Mouse (Mus musculus) hindbrain, embryonic 10.5 days (tissue): ENCODE data around the gene Nup214. TPM values are rescaled to one million over a fixed set of nuclear protein-coding genes. Genes with fewer than 3 reads are reported as not detected.

Source experiments
- DNase-seq: peaks from one replicate; pipeline ENCODE4 v3.0.0-alpha.2; 2017; ENCODE audit warnings: low spot score
- H3K27ac ChIP-seq: fragments of 300-500 bp; sonication (generic); 2 replicates; pipeline ENCODE4 v1.5.1; 2016; ENCODE audit warnings: mild to moderate bottlenecking, moderate library complexity
- H3K27me3 ChIP-seq: fragments of 300-500 bp; sonication (generic); 2 replicates; pipeline ENCODE4 v1.6.1; 2016; ENCODE audit warnings: mild to moderate bottlenecking; ENCODE audit not compliant: poor library complexity, insufficient read depth, severe bottlenecking
- H3K36me3 ChIP-seq: fragments of 300-500 bp; sonication (generic); 2 replicates; pipeline ENCODE4 v1.6.1; 2016; ENCODE audit warnings: mild to moderate bottlenecking, moderate library complexity
- H3K4me1 ChIP-seq: fragments of 300-500 bp; sonication (generic); replicated peaks from 2 replicates; pipeline ENCODE4 v1.6.1; 2016; ENCODE audit warnings: mild to moderate bottlenecking
- H3K4me3 ChIP-seq: fragments of 300-500 bp; sonication (generic); 2 replicates; pipeline ENCODE4 v1.5.1; 2016; ENCODE audit warnings: mild to moderate bottlenecking, moderate library complexity
- H3K9me3 ChIP-seq: fragments of 300-500 bp; sonication (generic); 2 replicates; pipeline ENCODE4 v1.6.1; 2016; ENCODE audit warnings: mild to moderate bottlenecking, moderate library complexity
- WGBS: fragments of 180-500 bp; shearing (Covaris S2); methylation state at CpG from one replicate; pipeline ENCODE4 v1.1.7; 2016; 5-methylcytosine and 5-hydroxymethylcytosine counted together
- polyA plus RNA-seq: library from polyadenylated mRNA; unstranded; fragments of >200 nt; fragmentation: Nextera tagmentation; extraction: Ambion mirVana; gene quantifications from 2 replicates; pipeline ENCODE4 v1.2.1, GENCODE M21; 2016

The Nup214 gene
- polyA plus RNA-seq, 1 experiment from 2014 or later: 99.3 TPM

DNA sequence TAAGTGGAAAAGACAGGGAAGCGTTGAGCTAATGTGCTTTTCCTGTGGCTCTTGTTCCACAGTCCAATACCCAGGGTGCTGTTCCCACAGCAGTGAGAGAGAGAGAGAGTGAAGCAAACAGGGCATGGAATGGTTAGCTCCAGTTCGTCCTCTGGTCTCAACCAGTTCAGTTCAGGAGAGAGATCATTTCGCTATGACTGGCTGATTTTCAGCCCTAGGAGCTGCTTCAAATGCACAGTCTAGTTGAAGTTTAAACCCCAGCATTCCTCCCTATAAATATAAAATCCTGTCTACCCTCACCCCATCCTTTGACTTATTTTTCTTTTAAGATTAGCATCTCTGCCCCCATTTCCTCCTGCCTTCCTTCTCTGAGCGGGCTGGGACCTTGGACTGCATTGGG is 1.6 kb upstream of the Nup214 start:
- H3K4me1 ChIP-seq: peaks cover 17% of the 10 kb centered on the region
- no peak for DNase-seq
- H3K36me3 ChIP-seq: peaks cover 64% of the 10 kb centered on the region
- 88% methylated on average over 4 of the region's 4 CpGs for WGBS
- H3K9me3 ChIP-seq: no peaks in the 10 kb centered on the region
- H3K4me3 ChIP-seq: no peak overlapping the region
- no peaks in the 10 kb centered on the region for H3K27me3 ChIP-seq
- no peak overlapping the region for H3K27ac ChIP-seq

DNA sequence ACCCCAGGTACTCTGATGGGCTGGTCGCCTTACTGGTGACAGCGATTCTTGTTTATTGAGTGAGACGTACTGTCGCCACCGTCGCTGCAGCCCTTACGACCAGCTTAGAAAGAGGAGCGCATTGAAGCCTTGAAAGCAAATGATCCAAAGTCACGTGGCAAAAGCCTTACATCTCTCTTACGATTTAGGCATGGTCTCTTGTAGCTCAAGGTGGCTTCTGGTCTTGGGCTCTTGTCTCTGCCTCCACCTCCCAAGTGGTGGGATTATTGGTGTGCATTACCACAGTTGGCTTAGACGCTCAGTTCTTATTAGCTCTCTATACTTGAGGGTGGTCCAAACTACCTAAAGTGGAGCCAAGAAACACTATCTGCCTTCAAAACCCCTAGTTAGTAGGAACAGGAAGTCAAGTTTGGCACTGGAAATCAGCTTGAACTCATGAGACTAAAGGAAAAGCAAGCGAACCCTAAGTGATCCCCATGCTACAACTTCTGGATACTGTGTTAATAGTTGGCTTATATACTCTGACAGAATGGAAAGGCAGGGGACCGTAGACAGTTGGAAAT is 654 bp downstream of the Nup214 start:
- WGBS: 11% methylated on average over 13 of the region's 13 CpGs
- H3K27ac ChIP-seq: peak overlapping the region; percentile 93
- peak overlapping the region; percentile 98 for H3K4me3 ChIP-seq
- H3K9me3 ChIP-seq: no peaks in the 10 kb centered on the region
- H3K36me3 ChIP-seq: peaks cover 65% of the 10 kb centered on the region
- no peak for DNase-seq
- peaks cover 17% of the 10 kb centered on the region for H3K4me1 ChIP-seq
- no peaks in the 10 kb centered on the region for H3K27me3 ChIP-seq

DNA sequence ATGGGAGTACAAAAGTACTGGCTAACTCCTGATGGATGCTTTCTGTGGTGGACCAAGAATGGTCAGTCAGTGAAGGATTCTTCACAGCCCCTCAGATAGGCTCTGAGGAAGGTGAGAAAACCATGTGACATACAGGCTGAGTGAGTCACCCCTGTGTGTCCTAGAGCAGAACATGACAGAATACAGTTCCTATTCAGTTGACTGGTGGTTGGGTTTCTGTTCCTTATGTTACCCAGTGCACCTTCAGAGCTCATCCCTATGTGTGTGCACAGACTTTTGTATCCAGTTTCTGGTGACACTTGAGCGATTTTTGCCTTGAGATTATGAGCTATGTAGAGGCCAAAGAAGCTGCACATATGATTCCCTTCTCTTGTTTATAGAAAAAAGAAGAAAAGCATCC is 13.5 kb downstream of the Nup214 start:
- Histone ChIP-seq H3K9me3 (no peaks in the 10 kb centered on the region), H3K27me3 (no peaks in the 10 kb centered on the region), H3K27ac (no peak overlapping the region), H3K36me3 (peaks cover 100% of the 10 kb centered on the region), H3K4me3 (no peak overlapping the region), H3K4me1 (no peaks in the 10 kb centered on the region)
- no peak for DNase-seq
- WGBS: 94% methylated on average over 1 of the region's 1 CpGs

DNA sequence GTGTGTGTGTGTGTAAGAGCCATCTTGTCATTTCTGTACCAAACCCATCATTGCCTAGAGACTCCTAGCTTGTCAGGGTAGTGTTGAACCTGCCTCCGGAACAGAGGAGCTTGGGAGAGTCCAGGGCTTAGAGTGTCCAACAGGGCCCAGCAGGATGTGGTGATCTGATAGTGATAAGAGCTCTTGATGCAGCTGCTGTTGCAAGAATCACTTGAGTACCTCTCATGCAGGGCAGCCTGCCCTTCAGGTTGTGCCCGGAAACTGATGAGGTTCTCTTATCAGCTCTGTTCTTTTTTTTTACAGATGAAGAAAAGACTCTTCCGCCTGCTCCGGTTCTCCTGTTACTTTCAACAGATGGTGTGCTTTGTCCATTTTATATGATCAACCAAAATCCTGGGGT is 16.7 kb downstream of the Nup214 start:
- DNase-seq: no peak
- Histone ChIP-seq H3K36me3 (peaks cover 99% of the 10 kb centered on the region), H3K4me3 (no peak overlapping the region), H3K27me3 (no peaks in the 10 kb centered on the region), H3K9me3 (no peaks in the 10 kb centered on the region), H3K27ac (no peak overlapping the region), H3K4me1 (no peaks in the 10 kb centered on the region)
- 93% methylated on average over 4 of the region's 4 CpGs for WGBS

DNA sequence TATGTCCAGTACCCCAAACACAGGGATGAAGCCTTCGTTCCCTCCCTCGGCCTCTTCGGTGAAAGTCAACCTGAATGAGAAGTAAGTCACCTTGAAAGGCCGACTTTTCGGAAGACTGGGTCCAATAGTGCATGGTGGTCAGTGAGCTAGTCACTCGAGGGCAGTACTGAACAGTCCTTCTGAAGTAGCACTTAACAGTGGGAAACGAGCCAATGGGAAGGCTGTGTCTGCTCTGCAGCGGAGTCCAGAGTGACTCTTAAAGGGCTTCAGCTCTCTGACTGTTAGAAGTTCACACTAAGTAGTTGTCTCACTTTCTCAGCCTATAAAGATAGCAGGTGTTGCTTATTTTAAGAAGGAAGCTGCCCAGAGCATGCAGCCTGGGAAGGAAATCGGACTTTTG is 20.7 kb downstream of the Nup214 start:
- Histone ChIP-seq H3K27ac (no peak overlapping the region), H3K27me3 (no peaks in the 10 kb centered on the region), H3K36me3 (peaks cover 99% of the 10 kb centered on the region), H3K4me3 (no peak overlapping the region), H3K4me1 (no peaks in the 10 kb centered on the region), H3K9me3 (no peaks in the 10 kb centered on the region)
- 94% methylated on average over 9 of the region's 9 CpGs for WGBS
- no peak for DNase-seq

DNA sequence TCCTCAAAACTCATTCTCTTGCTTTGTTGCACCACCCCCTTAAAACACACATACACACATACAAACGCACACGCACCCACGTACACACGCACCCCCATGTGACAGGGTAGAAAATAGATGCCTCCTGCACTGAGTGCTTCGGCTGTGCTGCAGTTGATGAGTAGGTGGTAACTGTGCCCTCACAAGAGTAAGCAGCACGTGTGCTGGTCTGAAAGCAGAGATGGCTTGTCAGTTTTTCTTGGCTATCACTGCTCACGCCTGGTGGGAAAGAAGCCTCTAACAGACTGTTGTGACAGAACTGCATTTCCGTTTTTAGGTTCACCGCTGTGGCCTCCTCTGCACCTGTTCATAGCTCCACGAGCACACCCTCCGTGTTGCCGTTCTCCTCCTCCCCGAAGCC is 21.8 kb downstream of the Nup214 start:
- Histone ChIP-seq H3K9me3 (no peaks in the 10 kb centered on the region), H3K4me1 (no peaks in the 10 kb centered on the region), H3K27ac (no peak overlapping the region), H3K27me3 (no peaks in the 10 kb centered on the region), H3K4me3 (no peak overlapping the region), H3K36me3 (peaks cover 99% of the 10 kb centered on the region)
- WGBS: 95% methylated on average over 13 of the region's 13 CpGs
- DNase-seq: no peak

DNA sequence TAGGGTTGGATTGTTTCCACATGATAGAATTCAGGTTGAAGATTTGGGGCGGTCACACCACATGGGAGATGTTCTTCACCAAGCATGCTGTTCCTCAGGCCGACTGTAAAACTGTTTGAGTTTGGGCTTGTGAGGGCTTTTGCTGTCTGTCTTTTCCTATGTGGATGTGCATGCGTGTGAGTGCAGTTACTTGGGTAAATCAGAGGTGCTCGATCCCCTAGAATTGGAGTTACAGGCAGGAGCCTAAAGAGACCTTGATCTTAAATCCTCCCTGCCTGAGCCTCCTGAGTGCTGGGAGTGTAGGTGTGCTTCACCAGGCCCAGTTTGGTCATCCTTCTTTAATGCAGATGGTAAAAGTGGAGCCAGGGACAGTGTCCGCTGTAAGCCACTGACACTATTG is 23.3 kb downstream of the Nup214 start:
- no peaks in the 10 kb centered on the region for H3K27me3 ChIP-seq
- no peaks in the 10 kb centered on the region for H3K9me3 ChIP-seq
- H3K27ac ChIP-seq: no peak overlapping the region
- DNase-seq: no peak
- H3K4me1 ChIP-seq: no peaks in the 10 kb centered on the region
- 93% methylated on average over 5 of the region's 5 CpGs for WGBS
- H3K4me3 ChIP-seq: no peak overlapping the region
- H3K36me3 ChIP-seq: peaks cover 95% of the 10 kb centered on the region

DNA sequence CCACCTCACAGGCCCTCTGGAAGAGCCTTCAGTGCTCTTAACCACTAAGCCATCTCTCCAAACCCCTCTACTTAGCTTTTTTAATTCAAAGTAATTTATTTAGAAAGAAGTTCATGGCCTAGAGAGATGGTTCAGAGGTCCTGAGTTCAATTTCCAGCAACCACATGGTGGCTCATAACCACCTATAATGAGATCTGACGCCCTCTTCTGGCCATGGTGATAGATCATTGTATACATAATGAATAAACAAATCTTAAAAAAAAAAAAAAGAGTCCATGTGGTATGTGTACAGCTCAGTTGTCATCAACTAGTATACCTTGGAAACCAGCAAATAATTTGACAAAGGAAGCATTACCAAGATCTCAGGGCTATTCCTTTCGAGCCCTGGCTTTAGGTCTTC is 24.2 kb downstream of the Nup214 start:
- Histone ChIP-seq H3K4me1 (no peaks in the 10 kb centered on the region), H3K27me3 (no peaks in the 10 kb centered on the region), H3K4me3 (no peak overlapping the region), H3K27ac (no peak overlapping the region), H3K36me3 (peaks cover 95% of the 10 kb centered on the region), H3K9me3 (no peaks in the 10 kb centered on the region)
- 70% methylated on average over 2 of the region's 2 CpGs for WGBS
- DNase-seq: no peak

DNA sequence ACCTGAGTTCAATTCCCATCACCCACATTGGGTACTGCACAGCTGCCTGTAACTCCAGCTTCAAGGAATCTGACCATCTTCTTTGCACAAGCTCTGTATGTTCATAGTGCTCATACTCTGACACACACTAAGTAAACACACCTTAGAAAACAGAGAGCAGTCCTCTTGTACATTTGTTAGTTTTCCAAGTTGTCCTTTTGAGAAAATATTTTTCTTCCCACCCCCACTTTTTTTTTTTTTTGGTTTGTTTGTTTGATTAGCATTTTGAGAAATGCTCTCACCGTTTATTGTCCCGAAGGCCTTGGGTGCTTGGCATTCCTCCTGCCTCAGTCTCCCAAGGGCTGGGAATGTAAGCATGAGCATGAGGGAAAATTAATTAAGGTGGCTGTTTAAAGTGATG is 34.1 kb downstream of the Nup214 start:
- DNase-seq: no peak
- peaks cover 96% of the 10 kb centered on the region for H3K36me3 ChIP-seq
- WGBS: 92% methylated on average over 2 of the region's 2 CpGs

DNA sequence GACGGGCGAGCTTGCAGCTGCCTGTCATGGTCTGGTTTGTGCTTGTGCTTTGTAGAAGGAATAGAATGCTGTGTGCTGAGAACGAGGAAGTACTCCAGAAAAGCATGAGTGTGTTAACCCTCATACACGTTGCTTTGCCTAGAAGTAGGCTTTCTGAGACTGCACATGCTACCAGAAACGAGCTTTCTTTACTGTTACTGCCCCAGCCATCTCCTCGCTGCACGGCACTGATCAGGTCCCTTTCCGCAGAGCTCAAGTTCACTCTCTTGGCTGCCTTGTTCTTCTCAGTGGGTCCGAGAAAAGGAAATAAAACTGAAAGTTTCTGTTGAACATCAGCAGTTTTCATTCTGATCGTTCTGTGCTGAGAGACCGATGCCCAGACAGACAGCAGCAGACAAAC is 34.5 kb downstream of the Nup214 start:
- Histone ChIP-seq H3K36me3 (peaks cover 96% of the 10 kb centered on the region), H3K4me1 (no peaks in the 10 kb centered on the region), H3K27me3 (no peaks in the 10 kb centered on the region), H3K9me3 (no peaks in the 10 kb centered on the region), H3K27ac (no peak overlapping the region), H3K4me3 (no peak overlapping the region)
- DNase-seq: no peak
- WGBS: 90% methylated on average over 11 of the region's 11 CpGs

More for the DNA sequence above, 34.1 kb downstream of the Nup214 start:
- no peaks in the 10 kb centered on the region for H3K9me3 ChIP-seq
- no peaks in the 10 kb centered on the region for H3K4me1 ChIP-seq
- H3K27me3 ChIP-seq: no peaks in the 10 kb centered on the region
- no peak overlapping the region for H3K27ac ChIP-seq
- no peak overlapping the region for H3K4me3 ChIP-seq

DNA sequence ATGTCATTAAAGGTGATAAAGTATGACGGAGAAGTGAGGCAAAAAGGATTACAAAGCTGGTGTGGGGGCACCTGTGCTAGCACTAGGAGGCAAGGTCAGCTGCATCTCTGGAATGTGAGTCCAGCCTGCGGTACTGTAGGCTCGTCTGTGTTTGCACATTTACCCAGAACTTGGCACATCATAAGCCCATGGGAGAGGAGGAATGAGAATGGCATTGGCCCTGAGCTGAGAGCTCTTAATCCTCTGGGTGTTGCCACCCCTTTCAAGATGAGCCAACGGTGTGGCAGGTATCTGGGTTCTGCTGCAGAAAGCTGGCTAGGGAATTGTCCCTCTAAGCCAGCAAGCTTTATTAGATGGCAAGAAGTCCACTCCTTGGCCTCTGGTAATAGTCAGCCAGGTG is 45.5 kb downstream of the Nup214 start:
- no peak overlapping the region for H3K4me3 ChIP-seq
- no peak for DNase-seq
- WGBS: 94% methylated on average over 4 of the region's 4 CpGs
- H3K27me3 ChIP-seq: no peaks in the 10 kb centered on the region
- no peaks in the 10 kb centered on the region for H3K9me3 ChIP-seq
- H3K27ac ChIP-seq: no peak overlapping the region
- H3K4me1 ChIP-seq: no peaks in the 10 kb centered on the region
- peaks cover 97% of the 10 kb centered on the region for H3K36me3 ChIP-seq

DNA sequence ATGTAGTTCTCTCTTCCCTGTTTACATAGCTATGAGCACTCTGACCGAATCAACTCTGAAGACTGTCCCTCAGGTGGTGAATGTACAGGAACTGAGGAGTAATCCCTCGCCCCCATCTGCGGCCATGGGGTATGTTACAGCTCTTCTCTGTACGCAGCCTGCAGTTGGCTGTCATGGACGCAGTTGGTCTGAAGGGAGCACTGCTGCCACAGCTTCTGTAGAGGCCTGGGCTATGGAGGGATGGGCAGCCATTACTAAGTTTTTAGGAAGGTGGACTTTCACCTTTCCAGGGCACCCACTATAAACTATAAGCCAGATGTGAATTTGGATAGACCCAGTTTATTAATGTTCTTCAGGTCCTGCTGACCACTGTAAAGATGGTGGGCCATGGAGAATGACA is 46.0 kb downstream of the Nup214 start:
- Histone ChIP-seq H3K36me3 (peaks cover 96% of the 10 kb centered on the region), H3K27me3 (no peaks in the 10 kb centered on the region), H3K4me1 (no peaks in the 10 kb centered on the region), H3K9me3 (no peaks in the 10 kb centered on the region), H3K4me3 (no peak overlapping the region), H3K27ac (no peak overlapping the region)
- no peak for DNase-seq
- WGBS: 93% methylated on average over 5 of the region's 5 CpGs

DNA sequence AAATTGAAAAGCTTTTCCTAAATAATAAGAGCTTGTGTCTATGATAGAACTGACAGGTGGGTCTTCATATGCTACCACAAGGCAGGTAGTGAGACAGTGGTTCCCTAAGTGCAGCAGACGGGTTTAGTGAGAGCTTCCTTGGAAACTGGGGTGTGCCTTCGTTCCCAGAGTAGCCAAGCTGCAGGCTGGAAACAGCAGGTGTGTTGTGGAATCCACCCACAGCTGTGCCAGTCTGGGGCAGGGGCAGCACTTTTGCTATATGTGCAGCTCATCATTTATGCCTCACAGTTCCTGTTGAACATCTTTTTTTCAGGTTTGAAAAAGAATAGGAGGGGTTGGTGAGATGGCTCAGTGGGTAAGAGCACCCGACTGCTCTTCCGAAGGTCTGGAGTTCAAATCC is 50.1 kb downstream of the Nup214 start:
- WGBS: 94% methylated on average over 4 of the region's 4 CpGs
- Histone ChIP-seq H3K36me3 (peaks cover 93% of the 10 kb centered on the region), H3K4me3 (no peak overlapping the region), H3K27ac (no peak overlapping the region), H3K9me3 (no peaks in the 10 kb centered on the region), H3K27me3 (no peaks in the 10 kb centered on the region), H3K4me1 (no peaks in the 10 kb centered on the region)
- DNase-seq: no peak

DNA sequence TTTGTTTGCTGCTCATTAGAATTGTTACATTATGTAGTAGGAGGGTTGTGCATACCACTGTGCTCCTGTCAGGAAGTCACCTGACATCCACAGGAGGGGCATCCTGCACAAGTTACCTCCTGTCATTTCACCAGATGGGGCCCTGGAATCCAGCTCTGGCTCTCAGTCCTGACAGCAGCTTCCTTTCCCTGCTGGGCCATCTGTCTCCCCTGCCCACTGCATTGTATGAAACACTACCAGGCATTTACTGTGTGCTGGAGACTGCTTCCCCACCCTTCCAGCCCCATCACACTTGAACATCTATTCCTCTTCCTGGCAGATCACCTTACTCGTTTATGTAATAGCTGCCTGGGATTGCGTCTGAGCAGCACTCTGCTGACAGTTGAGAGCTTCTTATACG is 55.4 kb downstream of the Nup214 start:
- Histone ChIP-seq H3K27me3 (no peaks in the 10 kb centered on the region), H3K4me1 (no peaks in the 10 kb centered on the region), H3K4me3 (no peak overlapping the region), H3K9me3 (no peaks in the 10 kb centered on the region), H3K36me3 (peaks cover 94% of the 10 kb centered on the region), H3K27ac (no peak overlapping the region)
- WGBS: 86% methylated on average over 3 of the region's 3 CpGs
- no peak for DNase-seq
